Mouse (Mus musculus) cerebellum, postnatal 25 days (tissue): ENCODE data around the gene Hist2h3c2.
"Not testable (repeated sequence)": the region's sequence is repeated elsewhere in the genome, so short reads cannot be mapped to it uniquely, and the experiment has no call there.

Experiments
- DNase-seq, 2 experiments: peaks; one replicate each; pipeline ENCODE4 v3.0.0; 2021; ENCODE audit warnings: mixed read lengths in 2 of 2

Hist2h3c2 gene

GRCm38 (mm10) chr3:96238954-96239793 is at the start of gene Hist2h3c2:
TSS of gene Hist2h3c2 (minus strand) at chr3:96239127.
- DNase-seq = peak; percentile 48 to 65

GRCm38 (mm10) chr3:96287334-96287733 is 48.4 kb upstream of the Hist2h3c2 start:
- not testable (repeated sequence) for DNase-seq

DNA sequence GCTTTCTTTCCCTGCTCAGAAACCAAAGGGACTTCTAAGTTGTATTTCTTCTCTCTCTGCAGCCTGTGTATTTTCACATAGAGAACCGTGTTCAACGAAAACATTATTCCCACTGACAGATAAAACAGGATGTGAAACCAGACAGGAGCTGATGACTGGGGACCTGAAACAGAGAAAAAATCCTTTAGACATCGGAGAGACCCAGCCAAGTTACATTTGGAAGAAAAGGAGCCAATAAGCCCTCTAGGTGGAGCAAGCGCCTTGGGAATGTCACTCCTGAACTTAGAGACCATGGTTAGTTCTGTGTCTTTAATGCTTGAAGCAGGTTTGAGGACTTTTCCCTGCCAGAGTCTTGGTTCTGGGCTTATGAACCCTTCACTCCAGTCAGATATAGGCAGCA is 45.5 kb upstream of the Hist2h3c2 start:
- DNase-seq = no peak

DNA sequence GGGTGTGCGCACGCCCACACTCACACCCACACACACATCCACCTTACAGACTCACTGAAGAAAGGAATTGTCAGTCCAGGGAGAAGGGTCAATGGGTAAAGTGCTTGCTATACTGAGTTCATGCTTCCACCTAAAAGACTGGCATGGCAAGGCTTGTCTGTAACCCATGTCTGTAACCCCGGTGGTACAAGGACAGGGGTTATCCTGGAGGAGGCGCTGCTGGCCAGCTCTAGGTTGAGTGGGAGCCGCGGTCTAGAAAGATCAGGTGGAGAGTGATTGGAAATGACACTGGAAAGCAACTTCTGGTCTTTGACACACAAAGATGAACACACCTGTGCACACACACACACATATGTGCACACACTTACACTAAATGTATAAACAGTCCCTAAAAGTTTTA is 41.7 kb upstream of the Hist2h3c2 start:
- DNase-seq = no peak

- peak; percentile 89 to 91 for DNase-seq
Measured at GRCm38 (mm10) chr3:96277800-96278624, 39.1 kb upstream of the Hist2h3c2 start.

DNA sequence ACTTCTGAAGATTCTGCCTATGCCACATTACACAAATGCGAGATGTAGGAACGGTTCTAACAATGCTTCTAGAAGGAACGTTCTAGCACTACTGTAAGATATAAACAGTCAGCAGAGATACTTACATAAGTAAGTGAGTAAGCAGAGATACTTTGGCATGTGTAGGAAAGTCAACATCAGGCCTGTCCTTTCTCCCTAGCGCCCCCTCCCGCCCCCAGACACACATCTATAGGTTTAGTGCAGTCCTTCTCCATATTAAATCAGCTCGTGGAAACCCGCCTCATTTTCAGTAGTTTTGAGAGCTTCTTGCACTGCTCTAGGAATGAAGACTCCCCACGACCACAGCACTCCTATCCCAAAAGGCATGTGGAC is 38.5 kb upstream of the Hist2h3c2 start:
- peak in 1 of 2 experiments; percentile 61 for DNase-seq

GRCm38 (mm10) chr3:96273591-96274465 is 34.9 kb upstream of the Hist2h3c2 start:
- no peak for DNase-seq

GRCm38 (mm10) chr3:96269511-96270474 is 30.9 kb upstream of the Hist2h3c2 start, which contains the start of gene Hist2h2bb:
TSS of gene Hist2h2bb (plus strand) at chr3:96269752.
- peak; percentile 91 to 94 for DNase-seq

- peak; percentile 38 to 52 for DNase-seq
Measured at GRCm38 (mm10) chr3:96268776-96269378, 29.9 kb upstream of the Hist2h3c2 start.

- DNase-seq = peak; percentile 85 to 88
Measured at GRCm38 (mm10) chr3:96268051-96268775, 29.3 kb upstream of the Hist2h3c2 start, which contains the start of gene Hist2h3b. TSS of gene Hist2h3b (plus strand) at chr3:96268654.

DNA sequence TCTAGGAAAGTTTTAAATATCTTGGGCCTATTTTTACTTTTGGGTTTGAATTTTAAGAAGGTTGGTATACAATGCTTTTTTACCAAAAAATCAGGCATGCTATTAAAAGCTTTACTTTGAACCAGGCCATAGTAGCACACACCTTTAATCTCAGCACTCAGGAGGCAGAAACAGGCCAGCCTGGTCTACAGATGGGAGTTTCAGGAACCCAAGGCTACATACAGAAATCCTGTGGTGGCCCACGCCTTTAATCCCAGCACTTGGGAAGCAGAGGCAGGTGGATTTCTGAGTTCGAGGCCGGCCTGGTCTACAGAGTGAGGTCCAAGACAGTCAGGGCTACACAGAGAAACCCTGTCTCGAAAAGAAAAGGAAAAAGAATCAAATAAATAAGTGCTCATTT is 28.6 kb upstream of the Hist2h3c2 start:
- no peak for DNase-seq

DNA sequence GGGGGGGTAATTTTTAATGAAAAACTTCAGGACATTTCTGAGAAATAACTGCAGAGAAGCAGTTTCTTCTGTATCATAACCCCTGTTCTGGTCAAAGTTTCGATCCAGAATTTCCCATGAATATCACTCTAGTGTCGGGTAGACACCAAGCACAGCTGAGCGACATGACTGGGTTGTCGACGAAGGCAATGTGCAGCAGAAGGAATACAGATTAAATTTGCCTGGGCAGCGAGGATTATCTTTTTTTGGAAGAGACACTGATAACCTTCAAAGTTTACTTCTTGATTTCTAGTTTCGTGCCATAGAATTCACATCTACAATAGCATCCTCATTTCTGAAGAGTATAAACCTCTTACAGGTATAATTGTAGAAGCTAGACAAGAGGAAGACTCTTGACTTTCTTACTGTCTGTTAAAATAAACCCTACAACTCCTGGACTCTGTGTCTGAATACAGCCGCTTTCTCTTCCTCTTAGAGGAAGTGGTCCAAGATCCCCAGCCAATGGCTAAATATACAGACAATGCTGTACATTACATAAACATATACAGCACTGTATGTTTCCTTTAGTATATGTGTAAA is 27.3 kb upstream of the Hist2h3c2 start:
- DNase-seq = no peak

DNA sequence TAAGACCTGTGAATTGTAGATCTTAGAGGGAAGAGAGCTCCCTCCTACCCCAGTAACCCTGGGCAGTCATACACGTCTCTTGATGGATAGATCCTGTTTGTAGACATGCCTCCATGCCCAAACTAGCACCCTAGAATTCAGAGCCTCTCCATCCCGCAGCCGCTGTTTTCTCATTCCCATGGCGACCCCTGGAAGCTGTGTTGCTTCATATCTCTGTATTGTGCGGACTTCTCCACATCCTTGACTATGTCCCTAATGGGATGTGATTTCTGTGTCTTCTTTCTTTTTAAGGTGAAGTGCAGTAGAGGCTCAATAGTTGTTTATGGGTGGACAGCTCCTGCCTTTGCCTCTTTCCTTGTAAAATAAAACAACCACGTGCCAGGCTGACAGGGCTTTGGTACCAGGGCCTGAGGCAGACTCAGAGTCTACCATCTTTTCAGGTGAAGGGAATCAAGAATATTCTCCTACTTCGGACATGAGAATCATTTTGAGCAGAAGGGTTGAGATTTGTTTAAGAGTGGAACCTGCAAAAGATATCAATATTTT is 25.6 kb upstream of the Hist2h3c2 start:
- DNase-seq = no peak

DNA sequence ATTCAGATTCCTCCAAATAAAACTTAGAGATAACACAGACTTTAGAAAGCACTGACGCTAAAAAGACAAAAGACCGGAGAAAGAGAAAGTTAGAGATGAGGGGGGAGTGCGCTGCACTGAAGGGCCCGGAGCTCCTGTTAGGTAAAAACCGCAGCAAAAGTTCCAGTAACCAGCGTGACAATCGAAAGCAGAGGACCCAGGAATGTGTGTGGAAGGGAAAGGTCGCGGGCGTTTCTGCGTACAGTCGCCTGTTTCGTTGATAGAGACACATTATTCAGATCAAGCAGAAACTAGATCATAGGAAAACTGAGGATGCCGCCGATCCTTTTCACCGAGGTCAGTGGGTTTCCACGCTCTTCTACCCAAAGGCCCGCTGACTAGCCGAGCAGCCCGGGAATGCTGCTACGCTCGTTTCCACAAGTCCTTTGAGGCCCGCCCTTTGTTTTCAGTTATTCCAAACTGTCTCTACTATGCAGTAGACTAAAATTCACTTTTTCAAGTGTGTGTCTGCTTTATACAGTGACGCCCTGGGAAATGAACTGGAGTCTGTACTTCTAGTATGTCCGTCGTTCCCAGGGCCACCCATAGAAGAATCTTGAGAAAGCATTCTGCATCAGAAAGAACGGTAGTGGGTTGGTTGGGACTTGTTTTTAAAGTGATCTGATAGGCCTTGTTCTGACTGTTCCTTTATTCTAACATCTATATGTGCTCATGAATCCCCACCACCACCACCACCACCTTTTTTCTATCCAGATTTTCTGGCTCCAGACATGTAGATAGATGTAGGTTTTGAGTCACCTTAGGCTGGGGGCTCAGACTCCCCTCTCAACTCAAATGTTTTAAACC is 24.9 kb upstream of the Hist2h3c2 start:
- peak; percentile 61 to 66 for DNase-seq

GRCm38 (mm10) chr3:96262979-96263550 is 24.1 kb upstream of the Hist2h3c2 start, which contains the start of gene Hist2h4:
TSS of gene Hist2h4 (minus strand) at chr3:96263311.
- peak; percentile 95 to 98 for DNase-seq

DNA sequence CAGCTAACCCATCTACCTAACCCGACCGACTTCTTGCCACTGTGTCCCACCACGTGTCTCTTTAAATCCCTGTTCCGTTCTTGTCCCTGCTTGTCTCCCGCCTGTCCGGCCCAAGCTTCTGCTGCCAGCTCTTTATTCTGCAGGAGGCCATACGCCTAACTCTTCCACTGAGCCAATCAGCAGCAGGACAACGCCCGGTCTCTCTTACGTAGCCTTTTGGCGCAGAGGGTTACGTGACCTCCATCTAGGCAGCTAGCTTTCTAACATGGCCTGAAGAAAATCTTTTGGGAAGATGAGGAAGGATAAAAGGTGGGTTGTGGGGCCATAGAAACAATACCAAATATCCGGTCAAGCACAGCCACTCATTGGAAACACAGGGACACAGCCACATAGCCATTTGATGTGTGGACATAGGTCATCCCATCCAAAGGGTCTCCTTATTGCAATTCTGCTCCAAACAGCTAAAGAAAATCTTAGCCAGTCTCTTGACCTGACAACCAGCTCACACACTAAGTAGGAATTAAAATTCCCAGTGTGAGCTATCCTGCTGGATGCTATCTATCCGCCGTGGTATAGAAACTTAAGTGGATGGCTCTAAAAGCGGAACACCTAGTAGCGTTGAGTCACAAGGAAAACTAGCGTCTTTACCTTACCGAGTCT is 23.4 kb upstream of the Hist2h3c2 start:
- peak; percentile 88 to 91 for DNase-seq

- DNase-seq = no peak
Measured at GRCm38 (mm10) chr3:96261623-96262022, 22.7 kb upstream of the Hist2h3c2 start.
